Mouse (Mus musculus): Measurements from ENCODE around the gene Rab6b.
"Not testable (repeated sequence)": the region's sequence is repeated elsewhere in the genome, so short reads cannot be mapped to it uniquely, and the experiment has no call there.

The Rab6b gene

DNA sequence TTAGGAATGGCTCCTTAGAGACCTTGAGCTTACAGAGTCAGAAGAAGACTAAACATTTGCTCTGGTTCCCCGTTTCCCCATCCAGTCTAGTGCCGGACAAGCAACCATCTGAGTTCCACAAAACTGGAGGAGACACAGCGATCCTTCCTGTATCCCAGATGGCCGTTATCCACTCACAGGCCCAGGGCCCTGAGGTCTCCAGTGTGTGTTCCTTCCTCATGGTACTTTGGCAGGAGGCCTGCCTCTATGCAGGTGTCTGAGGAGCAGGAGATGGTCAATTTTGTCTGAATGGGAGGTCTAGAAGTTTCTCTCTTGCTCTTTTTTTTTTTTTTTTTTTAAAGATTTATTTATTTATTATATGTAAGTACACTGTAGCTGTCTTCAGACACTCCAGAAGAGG, 13.2 kb downstream of the Rab6b start:
- in situ Hi-C loops (cut with MboI; ENCODE audit: low pct_unique_long_range_greater_than_20kb in 1 of 2, low sequenced_read_pairs in 2 of 2, unreplicated experiment in 1 of 2) = no loop called here

DNA sequence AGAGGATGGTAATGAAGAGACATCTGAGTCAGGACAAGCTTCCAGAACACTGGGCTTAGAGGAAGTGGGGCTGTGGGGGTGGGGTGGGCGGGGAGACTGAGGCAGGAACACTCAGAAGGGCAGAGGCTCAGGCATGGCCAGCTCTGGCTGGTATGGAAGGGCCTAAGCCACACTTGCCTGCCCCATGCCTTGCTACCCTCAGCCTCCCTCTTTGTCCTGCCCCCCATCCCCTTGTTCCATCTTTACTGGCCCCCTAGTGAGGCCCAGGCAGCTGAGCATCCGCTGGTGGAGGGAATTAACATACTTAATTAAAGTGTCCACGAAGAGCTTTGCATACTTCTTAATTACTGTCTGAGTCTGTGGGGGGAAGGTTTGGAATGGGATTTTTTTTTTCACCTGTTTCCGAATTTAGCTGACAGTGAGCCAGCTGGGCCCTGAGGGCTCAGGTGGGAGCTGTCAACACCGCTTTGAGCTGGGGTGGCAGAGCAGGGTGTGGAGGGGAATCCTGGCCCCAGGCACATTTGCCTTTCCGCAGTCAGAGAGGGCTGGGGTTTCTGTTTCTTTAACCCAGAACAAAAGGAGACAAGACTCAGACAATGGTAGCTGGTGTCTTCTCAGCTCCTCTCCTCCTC, 22.0 kb downstream of the Rab6b start:
- in situ Hi-C loops (cut with MboI; ENCODE audit: low pct_unique_long_range_greater_than_20kb in 1 of 2, low sequenced_read_pairs in 2 of 2, unreplicated experiment in 1 of 2) = no loop called here

- in situ Hi-C loops (cut with MboI; ENCODE audit: low pct_unique_long_range_greater_than_20kb in 1 of 2, low sequenced_read_pairs in 2 of 2, unreplicated experiment in 1 of 2) = no loop called here
Measured at GRCm38 (mm10) chr9:103134450-103135030, 23.0 kb downstream of the Rab6b start.

GRCm38 (mm10) chr9:103139481-103139880, 27.9 kb downstream of the Rab6b start:
- in situ Hi-C loops (cut with MboI; ENCODE audit: low pct_unique_long_range_greater_than_20kb in 1 of 2, low sequenced_read_pairs in 2 of 2, unreplicated experiment in 1 of 2) = no loop called here

GRCm38 (mm10) chr9:103140384-103140783, 28.8 kb downstream of the Rab6b start:
- in situ Hi-C loops (cut with MboI; ENCODE audit: low pct_unique_long_range_greater_than_20kb in 1 of 2, low sequenced_read_pairs in 2 of 2, unreplicated experiment in 1 of 2) = no loop called here

DNA sequence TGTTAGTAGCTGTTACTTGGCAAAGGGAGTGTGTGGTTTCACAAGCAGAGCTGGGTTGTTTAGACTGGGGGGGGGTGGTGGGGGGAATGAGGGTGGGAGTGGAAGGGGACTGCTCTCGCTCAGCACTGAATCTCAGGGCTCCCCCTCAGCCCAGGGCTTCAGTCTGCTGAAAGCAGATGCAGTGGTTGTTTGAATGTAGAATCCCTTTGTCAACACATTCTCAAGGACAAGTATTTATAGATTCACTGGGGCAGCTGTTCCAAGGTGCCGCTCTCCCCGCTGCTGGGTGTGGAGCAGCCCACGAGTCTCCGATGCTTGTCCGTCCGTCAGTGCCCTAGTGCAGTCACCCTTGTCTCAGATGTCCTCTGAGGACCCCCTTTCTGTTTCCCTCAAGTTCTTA, 29.7 kb downstream of the Rab6b start:
- in situ Hi-C loops (cut with MboI; ENCODE audit: low pct_unique_long_range_greater_than_20kb in 1 of 2, low sequenced_read_pairs in 2 of 2, unreplicated experiment in 1 of 2) = no loop called here

- in situ Hi-C loops (cut with MboI; ENCODE audit: low pct_unique_long_range_greater_than_20kb in 1 of 2, low sequenced_read_pairs in 2 of 2, unreplicated experiment in 1 of 2) = no loop called here
Measured at GRCm38 (mm10) chr9:103143881-103144280, 32.3 kb downstream of the Rab6b start.

- in situ Hi-C loops (cut with MboI; ENCODE audit: low pct_unique_long_range_greater_than_20kb in 1 of 2, low sequenced_read_pairs in 2 of 2, unreplicated experiment in 1 of 2) = no loop called here
Measured at GRCm38 (mm10) chr9:103145351-103145750, 33.8 kb downstream of the Rab6b start.

- in situ Hi-C loops (cut with MboI; ENCODE audit: low pct_unique_long_range_greater_than_20kb in 1 of 2, low sequenced_read_pairs in 2 of 2, unreplicated experiment in 1 of 2) = no loop called here
Measured at GRCm38 (mm10) chr9:103146257-103146656, 34.7 kb downstream of the Rab6b start.

- in situ Hi-C loops (cut with MboI; ENCODE audit: low pct_unique_long_range_greater_than_20kb in 1 of 2, low sequenced_read_pairs in 2 of 2, unreplicated experiment in 1 of 2) = no loop called here
Measured at GRCm38 (mm10) chr9:103146703-103147102, 35.1 kb downstream of the Rab6b start.

DNA sequence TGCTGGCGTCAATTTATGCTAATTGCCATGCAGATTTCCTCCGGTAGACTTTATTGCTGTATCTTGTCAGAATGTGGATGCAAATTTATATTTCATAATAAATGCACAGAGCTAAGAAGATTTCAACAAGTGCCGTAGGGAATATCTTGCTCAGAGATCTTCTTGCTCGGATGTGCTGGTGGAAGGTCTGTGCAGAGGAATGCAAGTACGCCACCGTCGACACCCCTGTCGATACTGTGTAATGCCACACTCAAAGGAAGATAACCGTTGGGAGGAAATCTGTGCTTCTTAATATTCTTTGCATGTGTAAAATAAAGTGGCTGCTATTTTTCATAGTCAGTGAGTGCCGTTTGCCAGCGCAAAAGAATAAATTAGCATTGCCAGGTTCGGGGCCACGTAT, 35.5 kb downstream of the Rab6b start:
- in situ Hi-C loops (cut with MboI; ENCODE audit: low pct_unique_long_range_greater_than_20kb in 1 of 2, low sequenced_read_pairs in 2 of 2, unreplicated experiment in 1 of 2) = no loop called here

DNA sequence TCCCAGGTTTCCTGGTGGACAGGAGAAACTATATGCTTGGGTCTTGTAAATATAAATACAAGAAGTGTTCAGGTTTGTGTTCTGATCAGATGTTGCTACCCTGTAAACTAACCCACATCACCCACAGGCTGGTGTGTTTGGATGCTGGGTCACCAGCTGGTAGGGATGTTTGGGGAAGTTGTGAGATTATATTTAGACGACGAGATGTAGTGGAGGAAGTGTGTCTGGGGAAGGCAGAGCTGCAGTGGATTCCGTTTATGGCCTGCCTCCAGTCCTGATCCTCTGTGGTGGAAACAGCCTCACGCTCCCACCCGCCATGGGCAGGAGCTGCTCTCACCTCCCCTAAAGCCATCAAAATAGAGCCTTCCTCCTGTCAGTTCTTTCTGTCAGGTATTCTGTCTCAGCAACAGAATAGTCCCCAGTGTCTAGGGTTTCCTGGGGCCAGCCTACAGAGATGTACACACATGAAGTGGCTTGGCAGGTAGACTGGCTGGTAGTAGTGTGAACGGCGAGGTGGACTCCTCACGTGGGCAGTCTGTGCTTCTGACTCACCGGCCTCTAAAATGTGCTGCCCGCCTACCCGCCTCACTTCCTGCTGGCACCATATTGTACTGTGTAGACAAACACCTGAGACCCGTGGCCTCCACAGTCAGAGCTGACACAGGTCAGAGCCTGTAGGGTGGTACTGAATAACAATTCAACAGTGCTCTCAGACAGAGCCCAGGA, 37.6 kb downstream of the Rab6b start:
- in situ Hi-C loops (cut with MboI; ENCODE audit: low pct_unique_long_range_greater_than_20kb in 1 of 2, low sequenced_read_pairs in 2 of 2, unreplicated experiment in 1 of 2) = no loop called here

DNA sequence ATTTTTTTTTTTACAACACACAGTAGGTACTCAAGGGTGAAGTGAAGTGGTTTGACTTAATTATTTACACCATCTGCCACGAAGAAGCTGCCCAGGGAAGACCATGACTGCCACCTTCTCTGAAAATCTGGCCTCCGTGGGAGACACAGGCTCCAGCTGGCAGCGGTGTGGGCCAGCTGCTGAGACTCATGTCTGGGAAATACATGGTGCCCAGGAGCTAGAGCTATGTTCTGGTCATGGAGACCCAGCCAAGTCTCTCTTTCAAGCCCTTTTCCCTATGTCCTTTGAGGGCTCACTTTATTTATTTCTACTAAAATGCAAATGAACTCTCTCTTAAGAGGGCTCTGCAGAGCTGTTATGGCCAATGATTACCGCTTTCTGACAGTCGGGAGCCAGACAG, 41.7 kb downstream of the Rab6b start:
- in situ Hi-C loops (cut with MboI; ENCODE audit: low pct_unique_long_range_greater_than_20kb in 1 of 2, low sequenced_read_pairs in 2 of 2, unreplicated experiment in 1 of 2) = no loop called here

GRCm38 (mm10) chr9:103154568-103154967, 43.0 kb downstream of the Rab6b start:
- in situ Hi-C loops (cut with MboI; ENCODE audit: low pct_unique_long_range_greater_than_20kb in 1 of 2, low sequenced_read_pairs in 2 of 2, unreplicated experiment in 1 of 2) = no loop called here

DNA sequence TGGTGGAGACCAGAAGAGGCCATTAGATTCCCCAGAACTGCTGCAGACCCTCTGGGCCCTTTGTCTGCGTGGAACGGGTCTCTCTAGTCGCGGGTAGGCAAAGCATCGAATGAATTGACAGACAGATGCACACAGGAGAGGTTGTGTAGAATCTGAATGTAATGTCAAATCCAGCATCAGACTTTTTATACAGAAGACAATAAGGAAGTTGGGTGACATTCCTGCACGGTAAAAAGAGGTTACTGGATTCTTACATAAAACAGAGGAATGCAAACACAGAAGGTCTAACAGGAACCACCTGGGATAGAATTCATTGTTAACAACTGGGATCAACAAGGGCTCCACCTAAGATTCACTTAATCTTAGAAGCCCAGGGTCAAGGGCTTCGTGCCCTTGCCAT, 43.6 kb downstream of the Rab6b start:
- in situ Hi-C loops (cut with MboI; ENCODE audit: low pct_unique_long_range_greater_than_20kb in 1 of 2, low sequenced_read_pairs in 2 of 2, unreplicated experiment in 1 of 2) = not testable (repeated sequence)

DNA sequence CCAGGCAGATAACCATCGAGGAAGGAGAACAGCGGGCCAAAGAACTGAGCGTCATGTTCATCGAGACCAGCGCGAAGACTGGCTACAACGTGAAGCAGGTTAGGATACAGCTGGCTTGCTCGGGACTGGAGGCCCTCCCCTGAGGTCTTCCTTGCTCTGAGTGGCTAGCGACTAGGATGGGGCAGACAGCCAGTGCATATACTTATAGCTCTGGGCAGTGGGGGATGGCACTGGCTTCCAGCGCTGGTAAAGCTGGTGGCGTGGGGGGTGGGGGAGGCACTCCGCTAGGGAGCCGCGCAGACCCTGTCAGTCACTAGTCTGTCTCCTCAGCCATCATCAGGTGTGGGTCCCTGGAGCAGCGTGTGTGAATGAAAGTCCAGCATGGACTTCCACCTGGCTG, 52.2 kb downstream of the Rab6b start:
- in situ Hi-C loops (cut with MboI; ENCODE audit: low pct_unique_long_range_greater_than_20kb in 1 of 2, low sequenced_read_pairs in 2 of 2, unreplicated experiment in 1 of 2) = no loop called here

- in situ Hi-C loops (cut with MboI; ENCODE audit: low pct_unique_long_range_greater_than_20kb in 1 of 2, low sequenced_read_pairs in 2 of 2, unreplicated experiment in 1 of 2) = no loop called here
Measured at GRCm38 (mm10) chr9:103168046-103168445, 56.5 kb downstream of the Rab6b start.

DNA sequence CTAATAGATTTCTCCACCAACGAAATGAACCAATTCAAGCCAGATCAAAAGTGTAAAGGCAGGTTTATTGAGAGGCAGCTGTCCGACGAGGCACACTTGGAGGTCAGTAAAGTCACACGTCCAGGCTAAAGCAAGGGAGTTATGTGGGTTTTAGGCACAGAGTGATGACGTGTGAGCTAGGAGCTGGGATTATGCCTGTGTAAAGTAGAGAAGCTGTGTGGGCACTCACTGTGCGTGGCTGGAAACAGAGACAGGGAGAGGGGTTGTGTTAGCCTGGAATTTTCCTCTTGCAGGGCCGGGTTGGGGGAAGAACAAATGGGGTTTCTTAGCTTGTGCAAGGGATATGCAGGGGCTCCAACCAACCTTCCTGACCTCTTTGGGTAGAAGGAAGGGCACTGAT, 57.2 kb downstream of the Rab6b start:
- in situ Hi-C loops (cut with MboI; ENCODE audit: low pct_unique_long_range_greater_than_20kb in 1 of 2, low sequenced_read_pairs in 2 of 2, unreplicated experiment in 1 of 2) = no loop called here

DNA sequence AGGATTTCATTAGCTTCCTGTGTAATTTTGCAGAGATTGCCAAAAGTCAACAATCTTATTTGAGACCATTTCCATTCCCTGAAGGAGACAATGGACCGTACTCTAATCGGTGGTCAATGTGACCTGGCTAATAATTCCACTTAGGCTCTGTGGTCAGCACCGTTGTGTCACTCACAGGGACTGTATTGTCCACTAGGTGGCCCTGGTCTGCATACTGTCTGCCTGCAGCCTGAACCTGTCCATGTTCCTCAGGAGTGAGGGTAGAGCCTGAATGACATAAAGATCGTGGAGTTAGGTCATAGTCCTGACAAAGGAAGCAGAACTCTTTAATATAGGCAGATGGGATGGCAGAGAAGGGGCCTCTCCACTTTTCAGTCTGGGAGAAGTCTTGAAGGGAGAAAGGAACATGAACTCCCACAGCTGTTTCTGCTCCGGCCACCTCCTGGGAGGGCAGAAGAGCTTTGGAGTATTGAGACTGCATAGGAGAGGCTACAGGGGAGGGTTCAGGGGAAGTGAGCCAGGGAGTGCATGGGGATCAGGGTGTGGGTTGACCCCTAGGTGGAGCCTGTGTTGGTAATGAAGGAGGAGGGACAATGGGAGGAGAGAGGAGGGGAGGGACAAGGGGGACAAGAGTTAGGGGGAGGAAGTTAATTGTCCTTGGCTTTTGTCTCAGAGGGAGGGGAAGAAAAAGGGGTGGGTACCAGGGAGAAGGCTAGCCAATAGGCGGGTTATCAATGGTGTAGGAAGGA, 63.4 kb downstream of the Rab6b start:
- in situ Hi-C loops (cut with MboI; ENCODE audit: low pct_unique_long_range_greater_than_20kb in 1 of 2, low sequenced_read_pairs in 2 of 2, unreplicated experiment in 1 of 2) = no loop called here
